Mouse (Mus musculus): ENCODE results near the gene Entpd1. TPM values are rescaled to one million over a fixed set of nuclear protein-coding genes. Genes with fewer than 3 reads are reported as not detected.
"Not testable (repeated sequence)": the region's sequence is repeated elsewhere in the genome, so short reads cannot be mapped to it uniquely, and the experiment has no call there.

Gene Entpd1
- polyA plus RNA-seq, 2 experiments = 7.4 to 9.8 TPM

DNA sequence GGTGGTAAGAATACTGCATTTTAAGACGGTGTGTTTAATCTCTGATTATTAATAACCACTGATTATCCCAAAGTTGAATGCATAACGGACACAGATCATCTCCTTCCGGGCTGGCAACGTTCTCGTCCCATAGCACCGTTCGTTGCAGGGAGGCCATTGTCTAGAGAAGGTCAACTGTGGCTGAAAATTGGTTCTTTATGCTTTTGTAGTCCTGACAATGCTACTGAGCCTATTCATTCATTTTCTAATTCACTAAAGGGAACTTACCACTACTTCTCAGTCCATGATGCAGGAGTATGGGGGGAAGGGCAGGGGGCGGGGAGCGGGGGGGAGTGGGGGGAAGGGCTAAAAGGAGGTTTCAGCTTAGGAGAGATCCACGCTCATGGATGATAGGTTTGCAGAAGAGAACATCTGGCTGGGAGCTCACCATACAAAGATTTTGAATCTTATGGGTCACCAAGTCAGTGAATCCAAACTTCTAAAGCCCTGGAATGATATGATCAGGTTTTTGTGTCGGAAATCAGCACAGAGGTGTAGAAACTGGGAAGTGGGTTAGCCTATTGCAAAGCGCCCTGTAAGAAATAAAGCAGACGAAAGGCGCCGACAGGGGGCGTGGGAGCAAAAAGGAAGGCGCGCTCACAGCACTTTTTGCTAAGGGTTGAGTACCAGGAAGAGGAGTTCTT, 23.2 kb upstream of the Entpd1 start:
- peak overlapping the region; percentile 74 for H3K9ac ChIP-seq (ENCODE audit: low read depth, low read length, severe bottlenecking)

DNA sequence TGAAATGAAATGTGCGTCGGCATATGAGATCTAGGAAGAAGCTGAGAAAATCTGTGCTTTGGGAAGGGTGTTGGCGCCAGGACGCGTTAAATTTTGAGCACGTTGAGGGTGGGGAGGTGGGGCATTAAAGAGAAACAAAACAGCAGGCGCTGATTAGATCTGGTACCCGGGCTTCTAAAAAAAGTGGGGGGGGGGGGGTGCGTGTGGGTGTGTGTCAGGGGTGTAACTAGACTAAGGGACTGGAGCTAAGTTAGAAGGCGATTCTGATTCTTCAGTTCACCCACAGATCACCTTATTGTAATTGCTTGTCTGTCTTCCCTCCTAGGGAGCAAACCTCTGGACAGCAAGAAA, 22.7 kb upstream of the Entpd1 start:
- Histone ChIP-seq H3K9ac (ENCODE audit: low read depth, low read length, severe bottlenecking) (peak overlapping the region; percentile 74), H3K4me2 (replicated peaks; ENCODE audit: low read depth, low read length, severe bottlenecking) (peak overlapping the region; percentile 72), H3K4me1 (ENCODE audit: control insufficient read depth, insufficient read depth, low read length) (peaks cover 7% of the 10 kb centered on the region), H3K36me3 (ENCODE audit: control insufficient read depth, insufficient read depth, low read length) (peaks cover 10% of the 10 kb centered on the region; the same call in 1 of the 2 replicates), H3K4me3 (replicated peaks; ENCODE audit: low read length) (peak overlapping the region; percentile 76), H3K9me3 (ENCODE audit: control insufficient read depth, low read length) (no peaks in the 10 kb centered on the region), H3K27me3 (ENCODE audit: control insufficient read depth, insufficient read depth, low read length) (no peaks in the 10 kb centered on the region), H3K27ac (replicated peaks; ENCODE audit: low read depth, low read length) (no peak overlapping the region; the same call in 1 of the 2 replicates)
- under 1% methylated on average over 10 of the region's 10 CpGs for WGBS
- TF ChIP-seq POLR2A (IDR thresholded peaks at IDR 0.05; ENCODE audit: borderline replicate concordance, extremely low read depth, insufficient read depth, insufficient read length) = no peak
- DNase-seq (ENCODE audit: low spot score) (no peak), ATAC-seq (ENCODE audit: low FRiP score, low read depth) (no peak)

More for the DNA sequence above, 23.2 kb upstream of the Entpd1 start:
- peak overlapping the region; percentile 72 for H3K4me2 ChIP-seq (replicated peaks; ENCODE audit: low read depth, low read length, severe bottlenecking)
- DNase-seq (ENCODE audit: low spot score) (peak; percentile 94), ATAC-seq (ENCODE audit: low FRiP score, low read depth) (peak; percentile 52)
- 1% methylated on average over 18 of the region's 18 CpGs for WGBS
- H3K4me3 ChIP-seq (replicated peaks; ENCODE audit: low read length) = peak overlapping the region; percentile 76
- no peak for TF ChIP-seq POLR2A (IDR thresholded peaks at IDR 0.05; ENCODE audit: borderline replicate concordance, extremely low read depth, insufficient read depth, insufficient read length)
- no peak overlapping the region; the same call in 1 of the 2 replicates for H3K27ac ChIP-seq (replicated peaks; ENCODE audit: low read depth, low read length)
- H3K4me1 ChIP-seq (ENCODE audit: control insufficient read depth, insufficient read depth, low read length) = peaks cover 7% of the 10 kb centered on the region
- H3K36me3 ChIP-seq (ENCODE audit: control insufficient read depth, insufficient read depth, low read length) = peaks cover 10% of the 10 kb centered on the region; the same call in 1 of the 2 replicates
- no peaks in the 10 kb centered on the region for H3K27me3 ChIP-seq (ENCODE audit: control insufficient read depth, insufficient read depth, low read length)
- no peaks in the 10 kb centered on the region for H3K9me3 ChIP-seq (ENCODE audit: control insufficient read depth, low read length)

DNA sequence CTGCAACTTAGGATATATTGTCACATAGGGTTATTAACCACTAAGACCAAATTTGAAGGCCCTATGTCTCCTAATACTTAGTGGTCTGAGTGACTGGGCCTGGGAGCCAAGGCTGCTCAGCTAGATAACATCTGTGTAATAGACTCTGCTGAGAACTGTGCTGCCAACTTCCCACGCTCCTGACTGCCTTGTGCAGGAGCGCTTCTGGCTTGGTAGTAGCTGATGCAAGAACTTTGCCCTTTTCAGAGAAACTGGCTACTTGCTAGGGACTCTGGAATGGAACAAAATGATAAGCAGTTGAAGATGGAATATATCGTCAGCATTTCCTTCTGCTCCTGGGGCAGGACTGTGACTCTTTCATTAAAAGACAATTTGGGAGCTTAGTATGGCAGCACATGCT, 16.9 kb upstream of the Entpd1 start:
- H3K4me3 ChIP-seq (replicated peaks; ENCODE audit: low read length) = no peak overlapping the region
- H3K4me2 ChIP-seq (replicated peaks; ENCODE audit: low read depth, low read length, severe bottlenecking) = no peak overlapping the region
- H3K27ac ChIP-seq (replicated peaks; ENCODE audit: low read depth, low read length) = no peak overlapping the region
- 86% methylated on average over 3 of the region's 3 CpGs for WGBS
- no peaks in the 10 kb centered on the region for H3K27me3 ChIP-seq (ENCODE audit: control insufficient read depth, insufficient read depth, low read length)
- DNase-seq (ENCODE audit: low spot score) (no peak), ATAC-seq (ENCODE audit: low FRiP score, low read depth) (no peak)
- H3K36me3 ChIP-seq (ENCODE audit: control insufficient read depth, insufficient read depth, low read length) = peaks cover 12% of the 10 kb centered on the region
- no peak for TF ChIP-seq POLR2A (IDR thresholded peaks at IDR 0.05; ENCODE audit: borderline replicate concordance, extremely low read depth, insufficient read depth, insufficient read length)
- no peak overlapping the region for H3K9ac ChIP-seq (ENCODE audit: low read depth, low read length, severe bottlenecking)
- H3K9me3 ChIP-seq (ENCODE audit: control insufficient read depth, low read length) = no peaks in the 10 kb centered on the region
- no peaks in the 10 kb centered on the region for H3K4me1 ChIP-seq (ENCODE audit: control insufficient read depth, insufficient read depth, low read length)

- no peak for TF ChIP-seq POLR2A (IDR thresholded peaks at IDR 0.05; ENCODE audit: borderline replicate concordance, extremely low read depth, insufficient read depth, insufficient read length)
- Histone ChIP-seq H3K27me3 (ENCODE audit: control insufficient read depth, insufficient read depth, low read length) (no peaks in the 10 kb centered on the region), H3K27ac (replicated peaks; ENCODE audit: low read depth, low read length) (no peak overlapping the region), H3K9ac (ENCODE audit: low read depth, low read length, severe bottlenecking) (no peak overlapping the region), H3K4me3 (replicated peaks; ENCODE audit: low read length) (no peak overlapping the region), H3K36me3 (ENCODE audit: control insufficient read depth, insufficient read depth, low read length) (peaks cover 12% of the 10 kb centered on the region), H3K4me2 (replicated peaks; ENCODE audit: low read depth, low read length, severe bottlenecking) (no peak overlapping the region), H3K4me1 (ENCODE audit: control insufficient read depth, insufficient read depth, low read length) (no peaks in the 10 kb centered on the region), H3K9me3 (ENCODE audit: control insufficient read depth, low read length) (no peaks in the 10 kb centered on the region)
- DNase-seq (ENCODE audit: low spot score) (no peak), ATAC-seq (ENCODE audit: low FRiP score, low read depth) (no peak)
- WGBS = 72% methylated on average over 8 of the region's 8 CpGs
Observed at GRCm38 (mm10) chr19:40595831-40596230, 16.3 kb upstream of the Entpd1 start.

DNA sequence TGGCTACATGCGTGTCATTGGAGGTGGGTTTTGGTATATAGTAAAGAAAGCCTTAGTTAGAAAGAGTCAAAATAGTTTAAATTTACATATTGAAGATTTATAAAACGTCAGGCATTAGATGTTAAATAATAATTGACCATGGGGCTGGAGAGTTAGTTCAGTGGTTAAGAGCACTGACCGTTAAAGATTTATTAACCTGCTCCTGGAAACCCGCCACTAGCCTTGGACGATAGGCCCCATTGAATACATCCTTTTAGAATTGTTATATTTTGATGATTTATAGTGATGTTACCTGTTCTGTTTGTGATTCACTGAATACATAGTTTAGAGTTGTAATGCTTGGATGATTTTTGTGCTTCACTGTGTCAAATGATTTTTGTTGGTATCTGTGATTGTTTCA, 11.3 kb upstream of the Entpd1 start:
- H3K4me3 ChIP-seq (replicated peaks; ENCODE audit: low read length); H3K9ac ChIP-seq (ENCODE audit: low read depth, low read length, severe bottlenecking); H3K27ac ChIP-seq (replicated peaks; ENCODE audit: low read depth, low read length); ATAC-seq (ENCODE audit: low FRiP score, low read depth); H3K27me3 ChIP-seq (ENCODE audit: control insufficient read depth, insufficient read depth, low read length); DNase-seq (ENCODE audit: low spot score); H3K4me2 ChIP-seq (replicated peaks; ENCODE audit: low read depth, low read length, severe bottlenecking); H3K4me1 ChIP-seq (ENCODE audit: control insufficient read depth, insufficient read depth, low read length); H3K9me3 ChIP-seq (ENCODE audit: control insufficient read depth, low read length): not testable (repeated sequence)
- 88% methylated on average over 5 of the region's 5 CpGs for WGBS
- peaks cover 30% of the 10 kb centered on the region for H3K36me3 ChIP-seq (ENCODE audit: control insufficient read depth, insufficient read depth, low read length)

Data from limb, embryonic 14.5 days (tissue).